Mouse (Mus musculus): Measurements from ENCODE around the gene Disc1. TPM values are rescaled to one million over a fixed set of nuclear protein-coding genes. Genes with fewer than 3 reads are reported as not detected.

Disc1 gene
- polyA plus RNA-seq, 1 experiment, result not detected

GRCm38 (mm10) chr8:125131265-125131664, 77.3 kb downstream of the Disc1 start:
- Histone ChIP-seq H3K9me3 (ENCODE audit: control insufficient read depth, low read length) (no peaks in the 10 kb centered on the region), H3K27me3 (ENCODE audit: control insufficient read depth) (peaks cover 2% of the 10 kb centered on the region; the same call in 1 of the 2 replicates)

GRCm38 (mm10) chr8:125133685-125134114, 79.7 kb downstream of the Disc1 start:
- H3K9me3 ChIP-seq (ENCODE audit: control insufficient read depth, low read length), result no peaks in the 10 kb centered on the region
- peaks cover 10% of the 10 kb centered on the region for H3K4me1 ChIP-seq (ENCODE audit: control insufficient read depth)
- H3K36me3 ChIP-seq (ENCODE audit: control insufficient read depth), result no peaks in the 10 kb centered on the region
- peaks cover 2% of the 10 kb centered on the region; the same call in 1 of the 2 replicates for H3K27me3 ChIP-seq (ENCODE audit: control insufficient read depth)
- TF ChIP-seq GATA1 (IDR thresholded peaks at IDR 0.05; ENCODE audit: low read length) (0 out of 2 replicates have a peak, but pooled peaks have one; percentile 6), TAL1 (IDR thresholded peaks at IDR 0.05; ENCODE audit: low read length) (peak; percentile 24; the same call in 1 of the 3 replicates)
- no peak overlapping the region for H3K4me3 ChIP-seq (replicated peaks)

More at GRCm38 (mm10) chr8:125131265-125131664, 77.3 kb downstream of the Disc1 start:
- TF ChIP-seq GATA1 (IDR thresholded peaks at IDR 0.05; ENCODE audit: low read length) (no peak), TAL1 (IDR thresholded peaks at IDR 0.05; ENCODE audit: low read length) (no peak)
- Histone ChIP-seq H3K36me3 (ENCODE audit: control insufficient read depth) (no peaks in the 10 kb centered on the region), H3K4me3 (replicated peaks) (no peak overlapping the region), H3K4me1 (ENCODE audit: control insufficient read depth) (peaks cover 10% of the 10 kb centered on the region)

DNA sequence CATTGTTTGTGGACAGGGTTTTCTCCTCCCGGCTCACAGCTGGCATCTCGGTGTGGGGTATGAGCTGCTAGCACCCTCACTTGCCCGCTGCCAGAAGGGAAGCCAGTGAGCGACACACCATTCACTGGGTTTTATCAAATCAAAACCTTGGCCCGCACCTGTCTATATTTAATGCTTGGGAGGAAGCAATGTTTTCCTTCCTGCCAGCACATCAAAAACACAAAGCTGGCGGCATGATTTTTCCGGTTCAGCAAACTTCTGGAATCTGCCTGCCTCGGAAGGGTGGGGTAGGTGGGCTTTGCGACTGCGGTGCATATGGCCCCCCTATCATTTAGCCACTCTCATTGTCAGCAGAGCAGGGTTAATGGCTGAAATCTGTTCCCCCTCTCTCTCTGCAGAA, 80.9 kb downstream of the Disc1 start:
- H3K4me3 ChIP-seq (replicated peaks), result no peak overlapping the region
- H3K27me3 ChIP-seq (ENCODE audit: control insufficient read depth), result peaks cover 2% of the 10 kb centered on the region; the same call in 1 of the 2 replicates
- no peaks in the 10 kb centered on the region for H3K36me3 ChIP-seq (ENCODE audit: control insufficient read depth)
- peaks cover 10% of the 10 kb centered on the region for H3K4me1 ChIP-seq (ENCODE audit: control insufficient read depth)
- TF ChIP-seq TAL1 (IDR thresholded peaks at IDR 0.05; ENCODE audit: low read length) (no peak), GATA1 (IDR thresholded peaks at IDR 0.05; ENCODE audit: low read length) (no peak)
- H3K9me3 ChIP-seq (ENCODE audit: control insufficient read depth, low read length), result no peaks in the 10 kb centered on the region

- Histone ChIP-seq H3K27me3 (ENCODE audit: control insufficient read depth) (peaks cover 2% of the 10 kb centered on the region; the same call in 1 of the 2 replicates), H3K9me3 (ENCODE audit: control insufficient read depth, low read length) (no peaks in the 10 kb centered on the region), H3K4me3 (replicated peaks) (no peak overlapping the region), H3K36me3 (ENCODE audit: control insufficient read depth) (no peaks in the 10 kb centered on the region), H3K4me1 (ENCODE audit: control insufficient read depth) (no peaks in the 10 kb centered on the region)
- no peak for TF ChIP-seq GATA1 (IDR thresholded peaks at IDR 0.05; ENCODE audit: low read length)
- no peak for TF ChIP-seq TAL1 (IDR thresholded peaks at IDR 0.05; ENCODE audit: low read length)
Measured at GRCm38 (mm10) chr8:125139689-125140150, 85.7 kb downstream of the Disc1 start.

DNA sequence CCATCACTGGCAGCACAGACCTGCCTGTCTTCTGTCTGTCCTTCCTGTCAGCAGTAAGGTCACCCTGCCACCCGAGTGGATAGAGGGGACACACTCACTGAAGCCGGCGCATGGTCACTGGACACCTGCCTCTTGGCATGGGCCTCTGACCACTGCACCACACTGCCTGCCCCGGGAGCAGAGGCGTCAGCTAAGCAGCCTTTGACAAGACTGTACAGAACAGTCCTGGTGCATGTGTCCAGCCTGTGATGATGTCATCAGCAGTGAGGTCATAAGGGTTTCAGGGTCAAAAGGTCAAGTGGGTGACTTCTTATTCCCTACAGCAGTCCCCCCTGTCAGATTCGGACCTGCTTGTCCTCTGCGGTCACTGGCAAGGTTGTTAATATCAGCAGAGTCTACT, 87.0 kb downstream of the Disc1 start:
- Histone ChIP-seq H3K27me3 (ENCODE audit: control insufficient read depth) (no peaks in the 10 kb centered on the region), H3K9me3 (ENCODE audit: control insufficient read depth, low read length) (no peaks in the 10 kb centered on the region), H3K36me3 (ENCODE audit: control insufficient read depth) (no peaks in the 10 kb centered on the region), H3K4me1 (ENCODE audit: control insufficient read depth) (no peaks in the 10 kb centered on the region), H3K4me3 (replicated peaks) (no peak overlapping the region)
- TF ChIP-seq GATA1 (IDR thresholded peaks at IDR 0.05; ENCODE audit: low read length) (no peak), TAL1 (IDR thresholded peaks at IDR 0.05; ENCODE audit: low read length) (no peak)

- Histone ChIP-seq H3K9me3 (ENCODE audit: control insufficient read depth, low read length) (no peaks in the 10 kb centered on the region), H3K4me1 (ENCODE audit: control insufficient read depth) (no peaks in the 10 kb centered on the region), H3K4me3 (replicated peaks) (no peak overlapping the region), H3K36me3 (ENCODE audit: control insufficient read depth) (no peaks in the 10 kb centered on the region), H3K27me3 (ENCODE audit: control insufficient read depth) (no peaks in the 10 kb centered on the region)
- no peak for TF ChIP-seq GATA1 (IDR thresholded peaks at IDR 0.05; ENCODE audit: low read length)
- TF ChIP-seq TAL1 (IDR thresholded peaks at IDR 0.05; ENCODE audit: low read length), result no peak
Measured at GRCm38 (mm10) chr8:125156863-125157640, 103.1 kb downstream of the Disc1 start.

GRCm38 (mm10) chr8:125157641-125158005, 103.6 kb downstream of the Disc1 start:
- no peak overlapping the region for H3K4me3 ChIP-seq (replicated peaks)
- TF ChIP-seq TAL1 (IDR thresholded peaks at IDR 0.05; ENCODE audit: low read length) (no peak), GATA1 (IDR thresholded peaks at IDR 0.05; ENCODE audit: low read length) (no peak)
- H3K27me3 ChIP-seq (ENCODE audit: control insufficient read depth), result no peaks in the 10 kb centered on the region
- no peaks in the 10 kb centered on the region for H3K36me3 ChIP-seq (ENCODE audit: control insufficient read depth)
- H3K9me3 ChIP-seq (ENCODE audit: control insufficient read depth, low read length), result no peaks in the 10 kb centered on the region
- no peaks in the 10 kb centered on the region for H3K4me1 ChIP-seq (ENCODE audit: control insufficient read depth)

DNA sequence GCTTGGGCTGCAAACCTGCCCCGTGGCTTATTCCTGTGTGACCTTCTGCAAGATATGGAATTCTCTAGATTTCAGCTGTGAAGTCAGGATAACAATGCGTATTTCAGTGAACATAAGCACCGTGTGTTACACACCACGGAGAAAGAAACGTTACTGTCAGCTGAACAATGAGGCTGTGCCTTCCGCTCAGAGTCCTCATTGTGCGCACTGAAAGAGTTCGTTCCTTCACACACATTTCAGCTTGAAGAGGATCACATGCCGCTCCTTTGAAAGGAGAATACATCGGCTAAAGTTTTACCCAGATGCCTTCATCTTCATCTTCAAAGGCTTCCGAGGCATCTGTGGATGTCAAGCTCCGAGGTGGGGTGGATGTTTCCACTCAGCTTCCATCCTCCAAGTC, 105.4 kb downstream of the Disc1 start:
- Histone ChIP-seq H3K36me3 (ENCODE audit: control insufficient read depth) (no peaks in the 10 kb centered on the region), H3K4me3 (replicated peaks) (no peak overlapping the region), H3K9me3 (ENCODE audit: control insufficient read depth, low read length) (no peaks in the 10 kb centered on the region), H3K27me3 (ENCODE audit: control insufficient read depth) (no peaks in the 10 kb centered on the region), H3K4me1 (ENCODE audit: control insufficient read depth) (no peaks in the 10 kb centered on the region)
- TF ChIP-seq TAL1 (IDR thresholded peaks at IDR 0.05; ENCODE audit: low read length) (no peak), GATA1 (IDR thresholded peaks at IDR 0.05; ENCODE audit: low read length) (no peak)

- H3K27me3 ChIP-seq (ENCODE audit: control insufficient read depth), result no peaks in the 10 kb centered on the region
- TF ChIP-seq TAL1 (IDR thresholded peaks at IDR 0.05; ENCODE audit: low read length), result no peak
- TF ChIP-seq GATA1 (IDR thresholded peaks at IDR 0.05; ENCODE audit: low read length), result no peak
- H3K4me1 ChIP-seq (ENCODE audit: control insufficient read depth), result no peaks in the 10 kb centered on the region
- no peaks in the 10 kb centered on the region for H3K9me3 ChIP-seq (ENCODE audit: control insufficient read depth, low read length)
- H3K4me3 ChIP-seq (replicated peaks), result no peak overlapping the region
- H3K36me3 ChIP-seq (ENCODE audit: control insufficient read depth), result no peaks in the 10 kb centered on the region
Measured at GRCm38 (mm10) chr8:125163491-125163890, 109.5 kb downstream of the Disc1 start.

All from erythroblast, embryonic 14.5 days (primary cell).